Mouse (Mus musculus) limb, embryonic 14.5 days (tissue): ENCODE results near the gene C1qtnf2. TPM values are rescaled to one million over a fixed set of nuclear protein-coding genes. Genes with fewer than 3 reads are reported as not detected.

Source experiments
- ATAC-seq: fragments of 200-750 bp; cut with Nextera tagmentation; 2 replicates; pipeline ENCODE4 v1.8.0; 2017; ENCODE audit warnings: low read depth, moderate number of reproducible peaks, moderate TSS enrichment; ENCODE audit not compliant: low FRiP score
- DNase-seq: peaks from one replicate; pipeline ENCODE4 v3.0.0-alpha.2; 2015; ENCODE audit warnings: low spot score
- H3K27ac ChIP-seq: fragments of 300-500 bp; sonication (generic); replicated peaks from 2 replicates; pipeline ENCODE4 v1.5.1; 2014; ENCODE audit warnings: low read depth, mild to moderate bottlenecking, low read length, moderate library complexity, mixed read lengths
- H3K27me3 ChIP-seq: fragments of 300-500 bp; sonication (generic); 2 replicates; pipeline ENCODE4 v1.6.1; 2014; ENCODE audit warnings: low read length, mixed read lengths; ENCODE audit not compliant: control insufficient read depth, insufficient read depth
- H3K36me3 ChIP-seq: fragments of 300-500 bp; sonication (generic); 2 replicates; pipeline ENCODE4 v1.6.1; 2014; ENCODE audit warnings: mild to moderate bottlenecking, low read length, moderate library complexity, mixed read lengths; ENCODE audit not compliant: control insufficient read depth, insufficient read depth
- H3K4me1 ChIP-seq: fragments of 300-500 bp; sonication (generic); 2 replicates; pipeline ENCODE4 v1.6.1; 2014; ENCODE audit warnings: antibody characterized with exemption, low read length, mixed read lengths; ENCODE audit not compliant: control insufficient read depth, insufficient read depth
- H3K4me2 ChIP-seq: fragments of 300-500 bp; sonication (generic); replicated peaks from 2 replicates; pipeline ENCODE4 v1.6.1; 2014; ENCODE audit warnings: low read depth, mild to moderate bottlenecking, low read length, moderate library complexity; ENCODE audit not compliant: severe bottlenecking
- H3K4me3 ChIP-seq: fragments of 300-500 bp; sonication (generic); replicated peaks from 2 replicates; pipeline ENCODE4 v1.5.1; 2014; ENCODE audit warnings: low read length
- H3K9ac ChIP-seq: fragments of 300-500 bp; sonication (generic); 2 replicates; pipeline ENCODE4 v1.6.1; 2014; ENCODE audit warnings: mild to moderate bottlenecking, low read depth, low read length, moderate library complexity; ENCODE audit not compliant: severe bottlenecking
- H3K9me3 ChIP-seq: fragments of 300-500 bp; sonication (generic); 2 replicates; pipeline ENCODE4 v1.6.1; 2016; ENCODE audit warnings: low read length; ENCODE audit not compliant: control insufficient read depth
- POLR2A ChIP-seq: fragments of 200-500 bp; IDR thresholded peaks from 2 replicates; pipeline ENCODE4 v1.8.0; 2012; ENCODE audit warnings: inconsistent platforms, mild to moderate bottlenecking, moderate library complexity, borderline replicate concordance; ENCODE audit not compliant: insufficient read depth, insufficient read length; ENCODE audit errors: extremely low read depth
- WGBS: fragments of 180-500 bp; shearing (Covaris S2); extraction: QIAGEN DNeasy Blood & Tissue Kit; methylation state at CpG from one replicate; pipeline ENCODE4 v1.1.7; 2014; 5-methylcytosine and 5-hydroxymethylcytosine counted together
- polyA plus RNA-seq, 2 experiments: library from polyadenylated mRNA; depleted of rRNA in 1 of 2; stranded (reverse) in 1 of 2; unstranded in 1 of 2; fragments of >200 nt; fragmentation: Nextera tagmentation in 1 of 2; extraction: Ambion mirVana in 1 of 2; gene quantifications; 2 replicates each; pipeline versions ENCODE4 v1.2.1 to v1.2.3; 2012 to 2014

The C1qtnf2 gene
- polyA plus RNA-seq, 2 experiments: 32.7 to 46.1 TPM

- Histone ChIP-seq H3K4me3 (no peak overlapping the region; the same call in none of the 2 replicates), H3K9ac (0 out of 2 replicates have a peak overlapping the region, but pooled peaks have one; percentile 12), H3K36me3 (peaks cover 20% of the 10 kb centered on the region), H3K27ac (no peak overlapping the region), H3K4me2 (peak overlapping the region; percentile 89), H3K9me3 (no peaks in the 10 kb centered on the region), H3K27me3 (no peaks in the 10 kb centered on the region), H3K4me1 (peaks cover 8% of the 10 kb centered on the region)
- WGBS: 11% methylated on average over 3 of the region's 3 CpGs
- DNase-seq (no peak), ATAC-seq (no peak)
- no peak for TF ChIP-seq POLR2A
Measured at GRCm38 (mm10) chr11:43530043-43530442, 56.0 kb downstream of the C1qtnf2 start.

DNA sequence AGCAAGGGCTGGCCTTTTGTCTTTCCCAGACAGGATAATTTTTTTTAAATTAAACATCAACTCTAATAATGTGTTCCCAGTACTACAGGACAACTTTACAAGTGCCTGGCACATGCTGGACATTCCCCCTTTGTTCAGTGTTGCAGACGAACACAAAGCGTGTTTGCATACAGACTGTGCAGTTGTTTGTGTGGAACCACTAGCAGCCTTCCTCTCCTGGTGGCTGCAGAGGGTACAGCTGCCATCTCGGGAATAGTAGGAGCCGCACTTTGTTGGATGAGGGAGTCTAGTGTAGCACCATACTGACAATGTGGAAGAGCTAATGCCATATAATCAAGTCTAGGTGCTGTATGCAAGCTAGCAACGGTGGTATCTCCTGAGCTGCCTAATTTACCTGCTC lies 57.5 kb downstream of the C1qtnf2 start:
- Histone ChIP-seq H3K27ac (no peak overlapping the region), H3K36me3 (peaks cover 23% of the 10 kb centered on the region), H3K9ac (no peak overlapping the region), H3K4me1 (peaks cover 8% of the 10 kb centered on the region), H3K4me2 (no peak overlapping the region), H3K9me3 (no peaks in the 10 kb centered on the region), H3K27me3 (no peaks in the 10 kb centered on the region), H3K4me3 (no peak overlapping the region)
- DNase-seq: no peak
- no peak for ATAC-seq
- TF ChIP-seq POLR2A: no peak
- 82% methylated on average over 5 of the region's 5 CpGs for WGBS

DNA sequence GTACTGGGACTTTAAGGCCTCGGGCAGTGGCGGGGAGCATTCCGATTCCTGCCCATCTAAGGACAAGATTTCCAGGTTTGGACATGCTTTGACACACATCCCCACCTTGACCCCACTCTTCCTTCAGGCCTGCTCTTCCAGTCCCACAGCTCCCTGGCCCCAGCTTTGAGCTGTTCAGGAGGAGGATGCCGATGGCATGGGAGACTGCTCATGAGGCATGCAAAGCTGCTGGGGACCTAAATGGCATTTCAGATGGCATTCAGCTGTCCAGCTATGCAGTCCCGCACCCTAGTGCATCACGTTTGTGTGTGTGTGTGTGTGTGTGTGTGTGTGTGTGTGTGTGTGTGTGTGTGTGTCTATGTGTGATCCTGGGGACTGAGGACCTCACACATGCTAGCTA lies 63.0 kb downstream of the C1qtnf2 start:
- Histone ChIP-seq H3K27me3 (no peaks in the 10 kb centered on the region), H3K36me3 (peaks cover 27% of the 10 kb centered on the region), H3K4me2 (no peak overlapping the region), H3K9ac (no peak overlapping the region), H3K27ac (no peak overlapping the region), H3K4me3 (no peak overlapping the region), H3K4me1 (peaks cover 3% of the 10 kb centered on the region; the same call in 1 of the 2 replicates), H3K9me3 (no peaks in the 10 kb centered on the region)
- WGBS: 91% methylated on average over 6 of the region's 6 CpGs
- ATAC-seq (no peak), DNase-seq (no peak)
- TF ChIP-seq POLR2A: no peak

- Histone ChIP-seq H3K27me3 (no peaks in the 10 kb centered on the region), H3K27ac (no peak overlapping the region), H3K36me3 (peaks cover 13% of the 10 kb centered on the region), H3K9ac (no peak overlapping the region), H3K4me2 (no peak overlapping the region), H3K9me3 (no peaks in the 10 kb centered on the region), H3K4me3 (no peak overlapping the region), H3K4me1 (peaks cover 3% of the 10 kb centered on the region; the same call in 1 of the 2 replicates)
- ATAC-seq (no peak), DNase-seq (no peak)
- TF ChIP-seq POLR2A: no peak
- 14% methylated on average over 6 of the region's 6 CpGs for WGBS
Measured at GRCm38 (mm10) chr11:43539863-43540262, 65.8 kb downstream of the C1qtnf2 start.

Other genes starting within 250 kb of the C1qtnf2 start
- gene Pttg1, start 48.0 kb upstream of the C1qtnf2 start, polyA plus RNA-seq (2012; rRNA removed): 50.9 and 66.8 TPM in 2 replicates
- 80.9 and 86.5 TPM in 2 replicates for gene Pttg1, start 48.0 kb upstream of the C1qtnf2 start, polyA plus RNA-seq (2014; fragmentation: Nextera tagmentation; extraction: Ambion mirVana)
- gene Slu7, start 40.5 kb upstream of the C1qtnf2 start, polyA plus RNA-seq (2012; rRNA removed): 8.2 and 15.5 TPM in 2 replicates
- 48.2 and 52.1 TPM in 2 replicates for gene Slu7, start 40.5 kb upstream of the C1qtnf2 start, polyA plus RNA-seq (2014; fragmentation: Nextera tagmentation; extraction: Ambion mirVana)
- 5.1 and 5.9 TPM in 2 replicates for gene Ccnjl, start 54.5 kb downstream of the C1qtnf2 start, polyA plus RNA-seq (2012; rRNA removed)
- gene Ccnjl, start 54.5 kb downstream of the C1qtnf2 start, polyA plus RNA-seq (2014; fragmentation: Nextera tagmentation; extraction: Ambion mirVana): 7.7 and 11.5 TPM in 2 replicates
- gene 4933415A04Rik, start 112.8 kb downstream of the C1qtnf2 start, polyA plus RNA-seq (2012; rRNA removed): 0.61 and 0.70 TPM in 2 replicates
- 2.2 and 3.6 TPM in 2 replicates for gene 4933415A04Rik, start 112.8 kb downstream of the C1qtnf2 start, polyA plus RNA-seq (2014; fragmentation: Nextera tagmentation; extraction: Ambion mirVana)
- 0.49 TPM in 1 of 2 replicates, not detected in the other for gene Fabp6, start 127.3 kb downstream of the C1qtnf2 start, polyA plus RNA-seq (2012; rRNA removed)
- gene Fabp6, start 127.3 kb downstream of the C1qtnf2 start, polyA plus RNA-seq (2014; fragmentation: Nextera tagmentation; extraction: Ambion mirVana): not detected in 2 replicates
- gene Pwwp2a, start 207.7 kb downstream of the C1qtnf2 start, polyA plus RNA-seq (2012; rRNA removed): 34.8 and 37.7 TPM in 2 replicates
- gene Pwwp2a, start 207.7 kb downstream of the C1qtnf2 start, polyA plus RNA-seq (2014; fragmentation: Nextera tagmentation; extraction: Ambion mirVana): 29.4 and 34.9 TPM in 2 replicates